In the genomic region with DNA sequence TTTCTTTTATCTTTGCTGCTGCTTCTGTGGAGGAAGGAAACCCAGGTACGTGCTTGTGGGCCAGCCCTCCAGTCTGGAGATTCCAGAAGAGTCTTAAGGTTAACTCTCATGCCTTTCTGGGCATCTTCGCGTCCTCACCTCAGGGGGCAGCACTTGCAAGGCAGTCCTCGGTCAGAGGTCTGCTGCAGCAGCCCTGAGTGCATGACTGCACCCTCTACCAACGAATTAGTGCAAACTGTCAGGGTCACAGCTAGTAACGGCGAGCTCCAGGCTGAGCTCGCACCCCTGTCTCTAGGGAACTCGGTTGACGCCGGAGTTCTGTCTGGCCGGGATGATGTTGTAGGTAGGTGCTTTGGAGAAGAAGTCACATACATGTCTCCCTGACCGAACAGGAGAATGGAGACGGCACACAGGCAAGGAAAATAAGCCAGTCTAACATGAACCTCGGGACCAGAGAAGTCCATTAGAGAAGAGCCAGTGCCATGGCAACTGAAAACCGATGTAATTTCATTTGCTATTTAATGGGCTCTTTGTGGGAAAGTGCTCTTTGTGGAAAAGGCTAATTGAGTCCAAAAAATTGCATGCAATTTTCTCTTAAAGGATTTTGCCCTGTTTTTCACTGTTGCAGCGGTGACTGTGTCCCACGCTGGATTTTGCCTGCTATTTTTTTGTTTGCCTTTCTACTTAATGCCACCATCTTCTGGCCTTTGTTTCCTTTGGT, we compare ENCODE assay signal across 7 mouse cellular contexts. TPM values are rescaled to one million over a fixed set of nuclear protein-coding genes. Genes with fewer than 3 reads are reported as not detected.
A peak's percentile ranks its signal among the peaks of the same experiment; 100 is the strongest.
DNase-seq lines count a peak whose midpoint lies in the region; ATAC-seq and TF ChIP-seq lines count a peak whose summit lies in the region.

No protein-coding gene starts in this region.

- no peak overlapping the region for H3K4me3 ChIP-seq in lung, embryonic 16.5 days (ENCODE audit: low read length)
- no peak overlapping the region for H3K4me3 ChIP-seq in forebrain, embryonic 11.5 days (ENCODE audit: low read depth, low read length)
- H3K4me3 ChIP-seq in intestine, postnatal 0 days (ENCODE audit: low read depth, low read length), result no peak overlapping the region
- 0 out of 2 replicates have a peak overlapping the region, but pooled peaks have one; percentile 3 for H3K4me3 ChIP-seq in olfactory bulb, adult 2 months (ENCODE audit: insufficient read depth, low read depth, low read length)

- no peaks in the 10 kb centered on the region for H3K27me3 ChIP-seq in lung, embryonic 16.5 days (ENCODE audit: control insufficient read depth, insufficient read depth, low read depth, low read length)
- H3K27me3 ChIP-seq in forebrain, embryonic 11.5 days (ENCODE audit: control insufficient read depth, insufficient read depth, low read length), result no peaks in the 10 kb centered on the region
- H3K27me3 ChIP-seq in intestine, postnatal 0 days (replicated peaks; ENCODE audit: control insufficient read depth, insufficient read depth, low read length), result no peaks in the 10 kb centered on the region

- 30% methylated on average over 18 of the region's 18 CpGs for WGBS in lung, embryonic 16.5 days
- 8% methylated on average over 18 of the region's 18 CpGs for WGBS in forebrain, embryonic 11.5 days
- 37% methylated on average over 18 of the region's 18 CpGs for WGBS in intestine, postnatal 0 days
- 17% methylated on average over 18 of the region's 18 CpGs for WGBS in olfactory bulb, adult 2 months

- no peak for DNase-seq in lung, postnatal 25 days (ENCODE audit: low spot score)
- DNase-seq in forebrain, embryonic 11.5 days (ENCODE audit: low spot score), result peak; percentile 68
- DNase-seq in layer of hippocampus, adult 9-10 months (ENCODE audit: low spot score), result no peak
- no peak for DNase-seq in heart, adult 18-20 months

- no peak overlapping the region for H3K27ac ChIP-seq in lung, embryonic 16.5 days (ENCODE audit: low read length)
- peak overlapping the region; percentile 88 for H3K27ac ChIP-seq in forebrain, embryonic 11.5 days (ENCODE audit: low read depth, low read length)
- no peak overlapping the region for H3K27ac ChIP-seq in intestine, postnatal 0 days (ENCODE audit: low read depth, low read length)
- H3K27ac ChIP-seq in olfactory bulb, adult 2 months (ENCODE audit: insufficient read depth, low read depth, low read length), result no peak overlapping the region

- no peaks in the 10 kb centered on the region for H3K36me3 ChIP-seq in lung, embryonic 16.5 days (ENCODE audit: control insufficient read depth, insufficient read depth, low read length)
- H3K36me3 ChIP-seq in forebrain, embryonic 11.5 days (ENCODE audit: control insufficient read depth, insufficient read depth, low read length), result no peaks in the 10 kb centered on the region
- H3K36me3 ChIP-seq in intestine, postnatal 0 days (ENCODE audit: control insufficient read depth, insufficient read depth), result no peaks in the 10 kb centered on the region

- H3K4me2 ChIP-seq in lung, embryonic 16.5 days (ENCODE audit: low read depth, low read length), result 0 out of 2 replicates have a peak overlapping the region, but pooled peaks have one; percentile 5
- H3K4me2 ChIP-seq in forebrain, embryonic 11.5 days (ENCODE audit: low read depth, low read length, severe bottlenecking), result peak overlapping the region; percentile 40
- 0 out of 2 replicates have a peak overlapping the region, but pooled peaks have one; percentile 24 for H3K4me2 ChIP-seq in intestine, postnatal 0 days (replicated peaks; ENCODE audit: low read depth)

- ATAC-seq in lung, embryonic 16.5 days (ENCODE audit: low read depth), result peak; percentile 56; the same call in 1 of the 2 replicates
- ATAC-seq in forebrain, embryonic 11.5 days (replicated peaks; ENCODE audit: low FRiP score), result peak; percentile 68
- no peak for ATAC-seq in intestine, postnatal 0 days

- H3K9me3 ChIP-seq in lung, embryonic 16.5 days (ENCODE audit: control insufficient read depth, low read length), result no peaks in the 10 kb centered on the region
- H3K9me3 ChIP-seq in forebrain, embryonic 11.5 days (ENCODE audit: control insufficient read depth, low read length), result no peaks in the 10 kb centered on the region
- no peaks in the 10 kb centered on the region for H3K9me3 ChIP-seq in intestine, postnatal 0 days (ENCODE audit: control insufficient read depth)

- peak; percentile 63 for TF ChIP-seq CTCF in intestine, postnatal 0 days (IDR thresholded peaks at IDR 0.05; ENCODE audit: low read depth)
- TF ChIP-seq CTCF in olfactory bulb, adult 2 months (IDR thresholded peaks at IDR 0.05; ENCODE audit: insufficient read depth, low read depth, low read length), result peak; percentile 45; the same call in 1 of the 2 replicates

- H3K4me1 ChIP-seq in lung, embryonic 16.5 days (replicated peaks; ENCODE audit: control insufficient read depth, insufficient read depth, low read length), result no peaks in the 10 kb centered on the region
- peaks cover 17% of the 10 kb centered on the region for H3K4me1 ChIP-seq in forebrain, embryonic 11.5 days (replicated peaks; ENCODE audit: control insufficient read depth, insufficient read depth, low read length)
- H3K4me1 ChIP-seq in intestine, postnatal 0 days (replicated peaks; ENCODE audit: control insufficient read depth, insufficient read depth, low read length), result no peaks in the 10 kb centered on the region
- peaks cover 4% of the 10 kb centered on the region for H3K4me1 ChIP-seq in olfactory bulb, adult 2 months (ENCODE audit: control insufficient read depth, insufficient read depth, low read length)

- H3K9ac ChIP-seq in lung, embryonic 16.5 days (ENCODE audit: low read length), result no peak overlapping the region
- H3K9ac ChIP-seq in forebrain, embryonic 11.5 days (ENCODE audit: low read length), result peak overlapping the region; percentile 1; the same call in 1 of the 2 replicates
- H3K9ac ChIP-seq in intestine, postnatal 0 days (ENCODE audit: low read depth, low read length), result no peak overlapping the region

- no peak for TF ChIP-seq POLR2A in olfactory bulb, adult 2 months (IDR thresholded peaks at IDR 0.05; ENCODE audit: insufficient read depth, low read depth, low read length)

RNA-seq across cellular contexts. Expression of a gene that starts 20.1 kb away (rescaled TPM):
- polyA plus RNA-seq in lung, embryonic 16.5 days (2015; fragmentation: Nextera tagmentation; extraction: Ambion mirVana), result 5.7 and 6.7 TPM in 2 replicates
- 33.4 and 34.1 TPM in 2 replicates for polyA plus RNA-seq in forebrain, embryonic 11.5 days (2014; fragmentation: Nextera tagmentation; extraction: Ambion mirVana)
- polyA plus RNA-seq in intestine, postnatal 0 days (2015; fragmentation: Nextera tagmentation; extraction: Ambion mirVana), result 1.3 and 1.8 TPM in 2 replicates
- polyA plus RNA-seq in olfactory bulb, adult 2 months (2012; ENCODE audit: insufficient read depth, insufficient read length, low replicate concordance, missing spikeins), result not detected in 2 replicates
- total RNA-seq in heart, adult 18-20 months (2021), result 1 to 10 TPM; 3.9 to 5.1 TPM
